Mouse (Mus musculus) ES-E14 (cell line): ENCODE results near the gene Sntb2.

ENCODE experiments used
- ZC3H11A ChIP-seq: IDR thresholded peaks from 2 replicates; pipeline ENCODE4 v1.6.1; 2012; ENCODE audit warnings: low read depth, mild to moderate bottlenecking, inconsistent platforms, low read length, borderline replicate concordance
- ZNF384 ChIP-seq: IDR thresholded peaks from 2 replicates; pipeline ENCODE4 v1.6.1; 2012; ENCODE audit warnings: low read depth, low read length, inconsistent platforms

GRCm38 (mm10) chr8:106924904-106925349, 10.6 kb upstream of the Sntb2 start:
- TF ChIP-seq ZC3H11A (no peak), ZNF384 (peak; percentile 52; the same call in 1 of the 2 replicates)
